Mouse (Mus musculus) gonadal fat pad, adult 2 months (tissue): ENCODE results near the gene Hist2h2ac. TPM values are rescaled to one million over a fixed set of nuclear protein-coding genes. Genes with fewer than 3 reads are reported as not detected.
"Not testable (repeated sequence)": the region's sequence is repeated elsewhere in the genome, so short reads cannot be mapped to it uniquely, and the experiment has no call there.

Experiments
- DNase-seq: peaks from one replicate; pipeline ENCODE4 v3.0.0-alpha.2; 2012; ENCODE audit warnings: low read depth
- polyA plus RNA-seq: library from polyadenylated mRNA; depleted of rRNA; stranded (reverse); fragments of >200 nt; gene quantifications from 2 replicates; pipeline ENCODE4 v1.2.3, GENCODE M21; 2012; rRNA removed

The Hist2h2ac gene
- polyA plus RNA-seq, 1 experiment = 7.2 TPM

DNA sequence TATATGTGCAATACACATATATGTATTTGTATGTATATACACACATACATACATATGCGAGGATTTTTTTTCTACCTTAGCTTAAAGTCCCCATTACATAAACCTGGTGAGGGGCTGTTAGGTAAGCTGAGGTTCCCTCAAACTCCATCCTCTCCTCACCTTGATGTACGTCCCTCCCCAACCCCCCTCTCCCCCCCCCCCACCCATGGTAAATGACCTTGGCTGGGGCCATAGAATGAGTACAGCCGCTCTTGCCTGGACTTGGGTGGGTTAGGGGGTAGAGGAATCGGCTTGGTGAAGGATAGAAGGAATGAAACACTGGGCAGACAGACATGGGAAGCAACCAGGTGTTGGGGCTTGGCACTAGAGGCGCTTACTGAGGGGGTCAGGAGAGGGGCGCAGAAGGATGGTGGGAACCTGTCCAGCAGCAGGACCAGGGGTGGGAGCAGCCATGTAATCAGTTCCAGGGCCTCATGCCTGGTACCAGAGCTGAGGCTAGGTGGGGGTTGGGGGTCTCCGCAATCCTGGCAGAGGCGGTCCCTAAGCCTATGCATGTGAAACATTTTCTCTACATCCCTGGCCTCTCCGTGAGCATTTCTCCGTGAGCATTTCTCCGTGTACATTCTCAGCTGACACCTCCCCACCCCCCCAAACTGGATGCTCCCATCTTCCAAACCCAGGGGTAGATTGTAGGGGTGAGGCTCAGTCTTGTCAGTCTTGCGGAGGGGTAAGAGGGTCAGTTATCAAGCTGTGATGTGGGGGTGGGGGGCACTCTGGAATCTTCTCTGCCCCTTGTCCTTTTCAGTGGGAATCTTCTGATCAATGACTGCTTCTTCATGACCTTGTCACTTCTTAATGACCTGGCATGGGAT, 38.9 kb downstream of the Hist2h2ac start:
- DNase-seq = no peak

DNA sequence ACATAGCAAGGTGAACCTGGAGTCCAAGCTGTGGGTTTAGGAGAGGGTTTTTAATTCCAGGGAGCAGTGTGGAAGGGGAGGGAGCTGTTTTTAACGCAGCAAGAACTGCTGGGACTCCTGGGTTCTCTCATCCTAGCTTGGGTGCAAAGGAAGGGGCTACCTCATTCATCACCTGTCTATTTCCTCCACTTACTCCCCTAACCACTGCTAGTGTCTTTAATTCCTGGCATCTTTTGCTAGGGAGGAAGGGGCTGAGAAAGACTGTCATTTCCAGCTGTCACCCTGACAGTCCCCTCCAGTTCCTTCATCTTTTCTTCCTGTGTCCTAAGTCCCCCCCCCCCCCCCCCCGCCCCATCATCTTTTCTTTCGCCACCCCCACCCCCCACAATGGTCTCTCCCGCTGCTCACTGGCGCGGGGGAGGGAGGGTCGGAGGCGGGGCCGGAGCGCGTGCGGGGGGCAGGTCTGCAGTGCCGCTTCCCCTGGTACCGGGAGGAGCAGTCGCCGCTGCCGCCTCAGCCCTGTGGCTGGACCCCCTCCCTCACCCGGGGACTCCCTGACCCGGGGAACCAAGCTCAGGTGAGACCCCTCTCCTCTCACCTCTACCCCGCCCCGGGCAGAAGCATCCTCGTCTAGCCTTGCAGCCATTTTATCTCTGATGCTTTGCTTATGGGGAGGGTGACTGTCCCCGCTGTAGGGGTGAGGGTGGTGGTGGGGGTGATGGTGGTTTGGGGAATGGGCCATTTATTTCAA, 39.8 kb downstream of the Hist2h2ac start, which contains the start of gene Sv2a:
TSS of gene Sv2a (plus strand) at position 425 of the 751 bp plus-strand sequence.
- no peak for DNase-seq

DNA sequence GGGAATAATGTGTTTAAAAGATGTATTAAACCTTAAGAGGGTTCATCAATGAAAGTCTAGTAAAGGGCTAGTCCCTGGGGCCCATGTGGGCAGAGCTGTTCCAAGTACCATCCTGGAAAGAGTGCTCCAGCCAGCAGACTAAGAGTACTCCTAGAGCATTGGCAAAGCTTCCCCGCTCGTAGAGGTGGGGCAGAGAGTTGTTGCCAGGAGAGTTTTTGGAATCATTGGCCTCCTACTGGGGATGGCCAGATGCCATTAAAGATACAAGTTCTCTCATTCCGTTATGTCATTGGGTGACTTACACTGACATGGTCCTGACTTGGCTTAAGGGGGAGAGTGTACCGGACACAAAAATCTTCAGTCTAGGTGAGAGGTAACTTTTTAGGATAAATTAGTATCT, 41.1 kb downstream of the Hist2h2ac start:
- DNase-seq = no peak

DNA sequence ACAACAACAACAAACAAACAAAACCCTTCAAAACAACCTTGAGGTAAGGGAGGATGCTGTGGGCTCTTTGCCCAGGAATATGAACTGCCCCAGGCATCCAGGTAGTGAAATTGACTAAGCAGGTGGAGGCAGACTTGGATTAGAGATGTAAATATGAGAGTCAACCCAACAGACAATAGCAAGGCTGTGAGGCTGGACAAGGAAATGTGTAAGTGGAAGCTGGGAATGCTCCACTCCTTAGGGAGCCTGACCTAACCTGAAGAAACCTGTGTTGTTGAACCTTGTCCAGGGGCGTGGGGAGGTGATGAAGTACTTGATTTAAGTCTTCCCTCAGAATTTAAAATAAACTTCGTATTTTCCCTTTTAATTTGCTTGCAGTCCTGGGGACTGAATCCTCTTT, 41.8 kb downstream of the Hist2h2ac start:
- DNase-seq = no peak

DNA sequence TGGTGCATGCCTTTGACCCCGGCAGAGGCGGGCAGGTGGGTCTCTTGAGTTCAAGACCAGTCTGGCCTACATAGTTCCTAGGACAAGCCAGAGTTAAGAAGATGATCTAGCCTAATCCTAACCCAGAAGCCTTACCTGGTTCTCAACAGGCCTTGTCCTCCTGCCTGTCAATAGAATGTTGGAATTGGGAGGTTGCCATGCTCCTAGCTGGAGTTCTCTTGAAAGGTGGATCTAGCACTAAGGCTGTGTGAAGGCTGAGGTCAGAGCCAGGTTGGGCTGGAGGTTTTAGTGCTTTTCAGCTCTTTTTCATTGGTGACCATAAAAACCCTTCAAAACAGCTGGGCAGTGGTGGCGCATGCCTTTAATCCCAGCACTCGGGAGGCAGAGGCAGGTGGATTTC, 42.3 kb downstream of the Hist2h2ac start:
- no peak for DNase-seq

DNA sequence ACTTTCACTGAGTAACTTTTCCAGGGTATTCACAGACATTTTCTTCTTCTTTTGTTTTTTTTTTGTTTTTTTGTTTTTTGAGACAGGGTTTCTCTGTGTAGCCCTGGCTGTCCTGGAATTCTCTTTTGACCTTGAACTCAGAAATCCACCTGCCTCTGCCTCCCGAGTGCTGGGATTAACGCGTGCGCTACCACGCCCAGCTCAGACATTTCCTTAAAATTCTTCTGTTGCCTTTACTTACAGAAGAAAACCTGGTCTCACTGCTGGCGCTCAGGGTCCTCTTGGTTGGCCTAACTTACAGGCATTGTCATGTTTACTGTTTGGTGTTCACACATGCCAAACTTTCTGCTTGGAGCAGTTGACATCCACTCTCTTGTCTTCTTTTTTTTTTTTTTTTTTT, 45.4 kb downstream of the Hist2h2ac start:
- no peak for DNase-seq

DNA sequence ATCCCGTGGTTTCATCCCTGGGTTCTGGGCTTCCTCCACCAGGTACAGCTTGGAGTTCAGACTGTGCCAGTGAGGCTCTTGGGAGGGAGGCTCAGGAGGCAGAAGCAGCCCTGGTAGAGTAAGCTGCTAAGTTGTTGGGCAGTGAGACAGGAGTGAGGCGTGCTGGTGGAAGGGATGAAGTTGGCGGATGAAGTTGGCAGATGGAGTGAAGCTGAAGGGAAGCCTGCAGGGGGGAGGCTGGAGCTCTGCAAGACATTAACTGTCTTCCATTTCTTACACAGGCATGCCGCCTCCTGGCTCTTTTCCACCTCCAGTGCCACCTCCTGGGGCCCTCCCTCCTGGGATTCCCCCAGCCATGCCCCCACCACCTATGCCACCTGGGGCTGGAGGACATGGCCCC, 46.6 kb downstream of the Hist2h2ac start:
- DNase-seq = not testable (repeated sequence)

DNA sequence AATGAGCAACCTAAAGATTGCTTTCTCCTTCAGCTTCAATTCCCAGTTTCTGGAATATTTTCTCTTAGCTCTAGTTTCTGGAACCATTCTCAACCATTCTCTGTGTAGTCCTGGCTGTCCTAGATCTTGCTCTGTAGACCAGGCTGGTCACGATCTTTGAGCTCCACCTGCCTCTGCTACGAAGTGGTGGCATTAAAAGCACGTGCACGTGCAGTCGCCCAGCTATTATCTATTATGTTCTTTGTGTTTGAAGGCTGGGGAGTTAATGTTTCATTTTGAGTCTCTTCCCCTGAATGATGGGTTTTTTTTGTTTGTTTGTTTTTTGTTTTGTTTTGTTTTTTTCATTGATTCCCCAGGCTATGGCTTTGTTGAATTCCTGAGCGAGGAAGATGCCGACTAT, 47.5 kb downstream of the Hist2h2ac start:
- DNase-seq = no peak

DNA sequence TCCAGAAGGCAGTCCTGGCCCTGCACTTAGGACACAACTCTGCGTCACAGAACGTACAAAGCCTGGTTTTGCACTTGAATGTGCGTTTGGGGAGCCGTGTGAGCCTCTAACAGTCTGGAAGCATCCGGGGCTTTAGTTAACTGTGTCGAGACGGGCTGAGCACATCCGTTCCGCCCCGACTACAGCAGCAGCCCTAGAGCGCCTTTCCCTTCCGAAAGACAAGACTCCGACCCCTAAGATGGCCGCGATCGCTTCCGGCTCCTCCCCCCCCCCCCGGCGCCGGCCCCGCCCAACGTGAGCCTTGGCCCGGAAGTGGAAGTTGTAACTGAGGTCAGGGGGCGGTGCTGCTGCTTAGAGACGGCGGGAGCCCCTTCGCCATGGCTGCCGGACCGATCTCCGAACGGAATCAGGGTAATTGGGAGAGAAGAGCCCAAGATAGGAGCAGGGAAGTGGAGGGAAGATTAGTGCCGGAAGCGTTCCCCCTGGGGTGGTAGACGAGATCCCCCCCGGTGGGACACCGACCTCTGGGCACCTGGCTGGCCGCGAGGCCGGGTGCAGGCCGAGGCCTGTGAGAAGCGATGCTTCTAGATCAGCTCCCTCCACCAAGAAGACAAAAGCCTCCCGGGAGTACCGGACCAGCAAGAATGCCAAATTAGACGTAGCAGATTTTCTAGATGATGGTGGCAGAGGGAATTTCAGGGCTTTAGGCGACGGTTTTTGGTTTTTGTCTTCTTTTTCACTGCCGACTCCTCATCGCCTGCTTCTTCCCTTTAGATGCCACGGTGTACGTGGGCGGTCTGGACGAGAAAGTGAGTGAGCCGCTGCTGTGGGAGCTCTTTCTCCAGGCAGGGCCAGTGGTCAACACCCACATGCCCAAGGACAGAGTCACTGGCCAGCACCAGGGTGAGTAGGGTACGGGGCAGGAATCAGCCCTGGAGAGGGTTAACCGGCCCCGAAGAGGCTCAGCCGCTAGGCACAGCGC, 48.2 kb downstream of the Hist2h2ac start, which contains the start of gene Sf3b4:
TSS of gene Sf3b4 (plus strand) at position 136 of the 982 bp plus-strand sequence.
- DNase-seq = no peak

DNA sequence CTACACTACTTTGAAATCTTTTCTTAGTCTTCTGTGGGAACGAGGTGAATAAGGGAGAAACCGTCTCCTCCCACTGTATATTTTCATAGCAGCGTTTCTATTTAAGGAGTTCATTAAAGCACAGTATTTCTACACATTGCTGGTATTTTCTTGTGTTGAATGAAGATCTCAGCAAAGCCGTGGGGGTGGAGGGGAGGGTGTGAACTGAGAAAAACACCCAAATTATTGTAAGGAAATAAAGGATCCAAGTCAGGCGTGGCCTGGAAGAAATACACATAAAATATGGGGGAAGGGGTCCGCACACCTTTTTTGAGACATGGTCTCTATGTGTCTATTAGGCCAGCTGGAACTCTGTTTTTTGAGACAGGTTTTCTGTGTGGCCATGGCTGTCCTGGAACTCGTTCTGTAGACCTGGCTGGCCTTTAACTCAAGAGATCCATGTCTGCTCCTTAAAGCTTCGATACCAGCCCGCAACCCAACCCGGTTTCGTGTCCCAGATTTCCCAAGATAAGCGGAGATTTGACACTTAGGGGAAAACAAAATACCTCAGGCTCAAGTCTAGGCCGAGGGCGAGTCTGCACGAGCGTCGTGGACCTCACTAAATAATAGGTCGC, 49.0 kb downstream of the Hist2h2ac start:
- no peak for DNase-seq

DNA sequence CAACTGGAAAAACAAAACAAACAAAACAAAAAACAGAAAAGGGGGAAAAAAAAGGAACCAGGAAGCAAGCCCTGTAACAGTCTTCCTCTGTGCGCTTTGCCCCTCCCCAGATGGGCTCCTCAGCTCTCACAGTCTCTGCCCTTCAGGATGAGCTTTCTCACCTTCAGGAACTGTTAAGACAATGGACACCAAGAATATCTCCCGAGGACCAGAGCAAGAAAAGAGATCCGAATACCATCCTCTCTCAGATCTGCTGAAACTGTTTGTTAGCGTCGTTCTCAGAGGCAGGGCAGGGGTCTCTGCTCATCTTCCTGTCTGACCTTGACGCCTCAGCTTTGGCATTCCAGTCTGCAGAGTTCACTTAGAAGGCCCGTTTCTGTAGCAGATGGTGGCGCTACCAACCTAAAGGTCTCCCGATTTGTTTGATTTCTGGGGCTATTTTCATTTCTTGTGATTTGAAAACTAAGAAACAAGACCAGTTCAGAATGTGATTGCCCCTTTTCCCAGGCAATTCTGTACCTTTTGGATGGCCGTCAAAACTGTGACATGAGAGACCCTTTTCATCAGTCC, 49.6 kb downstream of the Hist2h2ac start:
- DNase-seq = no peak

Other genes starting within 250 kb of the Hist2h2ac start
- gene Plekho1, start 224.9 kb downstream of the Hist2h2ac start, polyA plus RNA-seq = 36.6 and 46.3 TPM in 2 replicates
- 11.7 and 12.2 TPM in 2 replicates for gene Vps45, start 162.4 kb downstream of the Hist2h2ac start, polyA plus RNA-seq
- gene Otud7b, start 116.4 kb downstream of the Hist2h2ac start, polyA plus RNA-seq = 9.8 and 14.9 TPM in 2 replicates
- gene Mtmr11, start 58.9 kb downstream of the Hist2h2ac start, polyA plus RNA-seq = 14.2 and 14.8 TPM in 2 replicates
- 51.4 and 62.1 TPM in 2 replicates for gene Sf3b4, start 48.5 kb downstream of the Hist2h2ac start, polyA plus RNA-seq
- gene Sv2a, start 39.7 kb downstream of the Hist2h2ac start, polyA plus RNA-seq = 2.8 and 3.9 TPM in 2 replicates
- 67.1 and 87.5 TPM in 2 replicates for gene Bola1, start 1.2 kb downstream of the Hist2h2ac start, polyA plus RNA-seq
- 4.7 and 5.2 TPM in 2 replicates for gene Hist2h2ab, start 1.0 kb downstream of the Hist2h2ac start, polyA plus RNA-seq
- 9.7 and 10.5 TPM in 2 replicates for gene Hist2h2be, start 239 bp upstream of the Hist2h2ac start, polyA plus RNA-seq
- 31.4 and 45.8 TPM in 2 replicates for gene Hist2h3c2, start 18.2 kb upstream of the Hist2h2ac start, polyA plus RNA-seq
- gene Hist2h2aa2, start 19.4 kb upstream of the Hist2h2ac start, polyA plus RNA-seq = 420 and 426 TPM in 2 replicates
- 794 and 829 TPM in 2 replicates for gene Hist2h2aa1, start 24.6 kb upstream of the Hist2h2ac start, polyA plus RNA-seq
- gene Hist2h3c1, start 25.8 kb upstream of the Hist2h2ac start, polyA plus RNA-seq = not detected in 2 replicates
- gene Hist2h4, start 42.4 kb upstream of the Hist2h2ac start, polyA plus RNA-seq = 4.1 and 5.5 TPM in 2 replicates
- 20.3 and 34.5 TPM in 2 replicates for gene Hist2h3b, start 47.8 kb upstream of the Hist2h2ac start, polyA plus RNA-seq
- 1.4 and 3.6 TPM in 2 replicates for gene Hist2h2bb, start 48.9 kb upstream of the Hist2h2ac start, polyA plus RNA-seq
- gene Fcgr1, start 73.1 kb upstream of the Hist2h2ac start, polyA plus RNA-seq = 3.3 and 4.0 TPM in 2 replicates
- gene BC107364, start 231.4 kb upstream of the Hist2h2ac start, polyA plus RNA-seq = not detected in 2 replicates